Mouse (Mus musculus) bone marrow macrophage, adult 2 months (primary cell): ENCODE measurements around the gene Cnst. TPM values are rescaled to one million over a fixed set of nuclear protein-coding genes. Genes with fewer than 3 reads are reported as not detected.
A peak's percentile ranks its signal among the peaks of the same experiment; 100 is the strongest.

Experiments
- H3K27ac ChIP-seq: 2 replicates; pipeline ENCODE4 v1.5.1; 2012; ENCODE audit warnings: low read depth, low read length; ENCODE audit not compliant: insufficient read depth
- H3K4me1 ChIP-seq: 2 replicates; pipeline ENCODE4 v1.6.1; 2012; ENCODE audit warnings: low read length; ENCODE audit not compliant: control insufficient read depth, insufficient read depth
- H3K4me3 ChIP-seq: 2 replicates; pipeline ENCODE4 v1.5.1; 2012; ENCODE audit warnings: mild to moderate bottlenecking, low read length, moderate library complexity; ENCODE audit not compliant: insufficient read depth
- CTCF ChIP-seq: IDR thresholded peaks from 2 replicates; pipeline ENCODE4 v1.5.1; 2012; ENCODE audit warnings: low read depth, mild to moderate bottlenecking, low read length, moderate library complexity
- POLR2A ChIP-seq: IDR thresholded peaks from 2 replicates; pipeline ENCODE4 v1.6.1; 2012; ENCODE audit warnings: mild to moderate bottlenecking, low read depth, low read length, borderline replicate concordance
- polyA plus RNA-seq: library from polyadenylated mRNA; stranded (reverse); fragments of >200 nt; gene quantifications from 2 replicates; pipeline ENCODE4 v1.2.4, GENCODE M21; 2012; ENCODE audit not compliant: missing spikeins, insufficient read depth, insufficient read length

Gene Cnst
- polyA plus RNA-seq, 1 experiment: 11.9 TPM

GRCm38 (mm10) chr1:179617426-179617825 is 71.3 kb downstream of the Cnst start:
- Histone ChIP-seq H3K4me3 (no peak overlapping the region), H3K27ac (no peak overlapping the region), H3K4me1 (no peaks in the 10 kb centered on the region)
- TF ChIP-seq POLR2A: no peak
- no peak for TF ChIP-seq CTCF

- H3K4me3 ChIP-seq: no peak overlapping the region
- TF ChIP-seq POLR2A (no peak), CTCF (no peak)
- no peaks in the 10 kb centered on the region for H3K4me1 ChIP-seq
- H3K27ac ChIP-seq: no peak overlapping the region
Observed at GRCm38 (mm10) chr1:179622665-179623064, 76.5 kb downstream of the Cnst start.

- Histone ChIP-seq H3K4me3 (no peak overlapping the region), H3K4me1 (no peaks in the 10 kb centered on the region), H3K27ac (no peak overlapping the region)
- TF ChIP-seq CTCF (peak; percentile 63; the same call in 1 of the 2 replicates), POLR2A (no peak)
Observed at GRCm38 (mm10) chr1:179623657-179624056, 77.5 kb downstream of the Cnst start.

GRCm38 (mm10) chr1:179624354-179624753 is 78.2 kb downstream of the Cnst start:
- H3K27ac ChIP-seq: no peak overlapping the region
- no peaks in the 10 kb centered on the region for H3K4me1 ChIP-seq
- TF ChIP-seq CTCF (peak; percentile 47), POLR2A (no peak)
- no peak overlapping the region for H3K4me3 ChIP-seq

GRCm38 (mm10) chr1:179627855-179628254 is 81.7 kb downstream of the Cnst start:
- Histone ChIP-seq H3K4me1 (no peaks in the 10 kb centered on the region), H3K4me3 (no peak overlapping the region), H3K27ac (no peak overlapping the region)
- TF ChIP-seq POLR2A (no peak), CTCF (no peak)

GRCm38 (mm10) chr1:179628438-179629106 is 82.4 kb downstream of the Cnst start:
- H3K27ac ChIP-seq: no peak overlapping the region
- H3K4me3 ChIP-seq: no peak overlapping the region
- H3K4me1 ChIP-seq: no peaks in the 10 kb centered on the region
- TF ChIP-seq POLR2A (no peak), CTCF (no peak)

- H3K4me1 ChIP-seq: no peaks in the 10 kb centered on the region
- H3K27ac ChIP-seq: no peak overlapping the region
- H3K4me3 ChIP-seq: no peak overlapping the region
- no peak for TF ChIP-seq POLR2A
- TF ChIP-seq CTCF: no peak
Observed at GRCm38 (mm10) chr1:179629276-179629675, 83.1 kb downstream of the Cnst start.

GRCm38 (mm10) chr1:179632746-179633413 is 86.7 kb downstream of the Cnst start:
- H3K27ac ChIP-seq: no peak overlapping the region
- no peak overlapping the region for H3K4me3 ChIP-seq
- TF ChIP-seq CTCF: no peak
- TF ChIP-seq POLR2A: no peak
- H3K4me1 ChIP-seq: no peaks in the 10 kb centered on the region

GRCm38 (mm10) chr1:179633414-179633752 is 87.2 kb downstream of the Cnst start:
- Histone ChIP-seq H3K4me3 (no peak overlapping the region), H3K27ac (no peak overlapping the region), H3K4me1 (no peaks in the 10 kb centered on the region)
- TF ChIP-seq POLR2A (no peak), CTCF (no peak; the same call in 1 of the 2 replicates)

- Histone ChIP-seq H3K4me3 (no peak overlapping the region), H3K27ac (no peak overlapping the region), H3K4me1 (no peaks in the 10 kb centered on the region)
- TF ChIP-seq CTCF (no peak), POLR2A (no peak)
Observed at GRCm38 (mm10) chr1:179634159-179634558, 88.0 kb downstream of the Cnst start.

GRCm38 (mm10) chr1:179642726-179643125 is 96.6 kb downstream of the Cnst start:
- H3K27ac ChIP-seq: no peak overlapping the region
- no peak overlapping the region for H3K4me3 ChIP-seq
- no peak for TF ChIP-seq CTCF
- no peak for TF ChIP-seq POLR2A
- H3K4me1 ChIP-seq: no peaks in the 10 kb centered on the region
